Mouse (Mus musculus) hindbrain, embryonic 13.5 days (tissue): ENCODE results near the gene Paip2b. TPM values are rescaled to one million over a fixed set of nuclear protein-coding genes. Genes with fewer than 3 reads are reported as not detected.

ENCODE experiments used
- ATAC-seq: fragments of 200-750 bp; cut with Nextera tagmentation; 2 replicates; pipeline ENCODE4 v1.8.0; 2017; ENCODE audit warnings: moderate TSS enrichment; ENCODE audit not compliant: low FRiP score
- H3K27ac ChIP-seq: fragments of 300-500 bp; sonication (generic); 2 replicates; pipeline ENCODE4 v1.5.1; 2015; ENCODE audit warnings: inconsistent platforms, mild to moderate bottlenecking, moderate library complexity
- H3K27me3 ChIP-seq: fragments of 300-500 bp; sonication (generic); 2 replicates; pipeline ENCODE4 v1.6.1; 2015; ENCODE audit warnings: mild to moderate bottlenecking, inconsistent platforms
- H3K36me3 ChIP-seq: fragments of 300-500 bp; sonication (generic); 2 replicates; pipeline ENCODE4 v1.6.1; 2015; ENCODE audit warnings: mild to moderate bottlenecking, inconsistent platforms
- H3K4me1 ChIP-seq: fragments of 300-500 bp; sonication (generic); replicated peaks from 2 replicates; pipeline ENCODE4 v1.6.1; 2015; ENCODE audit warnings: inconsistent platforms
- H3K4me2 ChIP-seq: fragments of 300-500 bp; sonication (generic); 2 replicates; pipeline ENCODE4 v1.6.1; 2015; ENCODE audit warnings: inconsistent platforms, mild to moderate bottlenecking, moderate library complexity
- H3K4me3 ChIP-seq: fragments of 300-500 bp; sonication (generic); 2 replicates; pipeline ENCODE4 v1.5.1; 2015; ENCODE audit warnings: mild to moderate bottlenecking, inconsistent platforms
- H3K9ac ChIP-seq: fragments of 300-500 bp; sonication (generic); 2 replicates; pipeline ENCODE4 v1.6.1; 2015; ENCODE audit warnings: mild to moderate bottlenecking, inconsistent platforms
- H3K9me3 ChIP-seq: fragments of 300-500 bp; sonication (generic); 2 replicates; pipeline ENCODE4 v1.6.1; 2016; ENCODE audit warnings: inconsistent platforms
- WGBS: fragments of 180-500 bp; shearing (Covaris S2); methylation state at CpG from one replicate; pipeline ENCODE4 v1.1.7; 2015; 5-methylcytosine and 5-hydroxymethylcytosine counted together
- polyA plus RNA-seq: library from polyadenylated mRNA; unstranded; fragments of >200 nt; fragmentation: Nextera tagmentation; extraction: Ambion mirVana; gene quantifications from 2 replicates; pipeline ENCODE4 v1.2.1, GENCODE M21; 2015

Gene Paip2b
- polyA plus RNA-seq: 25.3 and 27.8 TPM in 2 replicates

DNA sequence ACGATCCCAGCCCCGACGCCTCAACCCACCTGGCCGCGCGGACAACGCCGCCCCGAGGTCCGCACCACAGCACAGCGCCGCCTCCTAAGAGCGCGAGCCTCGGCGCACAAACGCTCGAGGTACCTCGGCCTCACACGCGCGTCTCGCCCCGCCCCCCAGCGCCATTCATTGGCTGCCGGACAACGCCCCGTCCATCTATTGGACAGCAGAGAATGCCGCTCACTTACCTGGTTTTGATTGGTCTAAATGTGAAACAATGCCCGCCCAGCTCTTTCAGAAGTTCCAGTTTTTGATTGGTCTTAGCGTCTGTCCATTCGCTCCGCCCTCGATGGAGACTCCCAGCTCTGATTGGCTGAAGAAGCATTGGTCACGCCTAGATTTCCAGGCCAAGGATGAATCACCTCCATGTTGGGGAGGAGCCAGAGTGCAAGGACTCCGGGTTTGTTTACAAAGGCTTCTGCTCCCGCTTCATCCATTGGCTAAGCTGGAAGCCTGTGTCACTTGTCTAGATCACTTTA lies at the start of gene Paip2b:
Paip2b (minus strand) TSS at position 136 of the 518 bp plus-strand sequence.
- WGBS: under 1% methylated on average over 37 of the region's 37 CpGs
- H3K4me2 ChIP-seq: peak within 1 kb of the TSS; percentile 62
- H3K27me3 ChIP-seq: no peaks in the 10 kb centered on the region
- peak within 1 kb of the TSS; percentile 80 for H3K9ac ChIP-seq
- no peaks in the 10 kb centered on the region for H3K36me3 ChIP-seq
- peak within 1 kb of the TSS; percentile 93 for H3K27ac ChIP-seq
- no peaks in the 10 kb centered on the region for H3K9me3 ChIP-seq
- H3K4me3 ChIP-seq: peak within 1 kb of the TSS; percentile 72
- peak; percentile 99 for ATAC-seq
- H3K4me1 ChIP-seq: peaks cover 19% of the 10 kb centered on the region

DNA sequence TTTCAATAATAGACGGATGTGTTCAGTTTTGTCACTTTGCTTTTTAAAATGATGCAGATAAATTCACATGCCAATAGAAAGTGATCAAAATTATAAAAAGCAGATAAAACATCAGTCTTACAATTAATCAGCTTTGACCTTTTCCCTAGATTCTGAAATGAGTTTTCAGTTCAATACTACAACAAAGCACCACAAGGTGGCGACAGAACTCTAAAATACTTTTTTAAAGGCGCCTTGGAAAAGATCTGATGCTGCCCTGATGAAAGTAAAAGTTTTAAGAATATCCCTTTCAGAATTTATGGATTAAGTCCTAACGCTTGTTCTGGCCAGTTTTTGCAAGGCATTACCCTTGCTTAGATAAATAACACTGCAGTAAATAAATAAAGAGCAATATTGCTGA lies 48.3 kb upstream of the Paip2b start:
- no peak for ATAC-seq
- Histone ChIP-seq H3K4me3 (0 out of 2 replicates have a peak overlapping the region, but pooled peaks have one; percentile 7), H3K27ac (no peak overlapping the region), H3K9me3 (no peaks in the 10 kb centered on the region), H3K27me3 (no peaks in the 10 kb centered on the region), H3K36me3 (no peaks in the 10 kb centered on the region), H3K9ac (no peak overlapping the region), H3K4me1 (no peaks in the 10 kb centered on the region), H3K4me2 (peak overlapping the region; percentile 29; the same call in 1 of the 2 replicates)
- 1% methylated on average over 4 of the region's 4 CpGs for WGBS

DNA sequence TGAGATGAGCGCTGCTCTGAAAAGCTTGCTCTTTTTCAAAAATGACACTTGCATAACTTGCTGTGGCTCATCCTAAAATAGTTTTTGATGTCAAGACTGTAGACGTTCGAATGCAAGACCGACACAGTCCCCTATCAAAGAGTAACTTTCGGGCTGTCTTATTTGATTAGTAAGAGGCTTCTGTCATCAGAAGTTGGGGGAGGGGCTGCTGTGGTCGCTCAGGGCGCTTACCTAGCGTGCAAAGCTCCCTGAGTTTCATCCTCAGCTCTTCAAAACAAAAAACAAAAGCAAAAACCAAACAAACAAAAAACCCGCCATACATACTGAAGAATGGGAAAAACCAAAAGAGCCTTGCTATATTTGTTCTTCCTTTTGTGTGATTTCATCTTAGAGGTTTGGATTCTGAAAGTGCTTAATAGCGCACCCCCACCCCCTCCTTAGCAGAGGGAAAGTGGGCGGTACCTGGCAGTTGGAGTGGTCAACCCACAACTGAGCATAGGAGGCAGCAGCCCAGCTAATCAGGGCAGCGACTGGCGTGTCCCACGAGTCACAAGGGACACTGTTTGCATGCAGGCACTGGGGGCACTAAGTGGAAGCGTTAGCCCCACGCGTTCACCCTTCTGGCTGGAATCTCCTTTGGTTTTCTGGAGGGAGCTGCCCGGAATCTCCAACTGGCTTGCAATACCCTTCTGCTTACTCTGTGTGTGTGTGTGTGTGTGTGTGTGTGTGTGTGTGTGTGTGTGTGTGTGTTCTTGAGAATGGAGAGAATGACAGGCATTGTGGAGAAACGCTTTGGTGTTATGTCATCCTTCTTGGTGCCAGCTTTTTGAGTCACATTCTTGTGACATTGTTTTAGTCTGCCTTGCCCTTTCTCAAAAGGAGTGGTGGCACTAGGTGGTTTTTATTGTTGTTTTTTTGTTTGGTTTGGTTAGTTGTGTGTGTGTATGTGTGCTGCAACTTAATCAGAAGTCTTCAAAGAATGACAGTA lies 36.4 kb upstream of the Paip2b start:
- Histone ChIP-seq H3K27ac (peak overlapping the region; percentile 55; the same call in 1 of the 2 replicates), H3K9me3 (no peaks in the 10 kb centered on the region), H3K27me3 (peaks cover 13% of the 10 kb centered on the region), H3K4me1 (peaks cover 11% of the 10 kb centered on the region), H3K4me3 (peak overlapping the region; percentile 68), H3K36me3 (no peaks in the 10 kb centered on the region), H3K9ac (peak overlapping the region; percentile 70), H3K4me2 (peak overlapping the region; percentile 98)
- no peak for ATAC-seq
- WGBS: 2% methylated on average over 19 of the region's 19 CpGs

DNA sequence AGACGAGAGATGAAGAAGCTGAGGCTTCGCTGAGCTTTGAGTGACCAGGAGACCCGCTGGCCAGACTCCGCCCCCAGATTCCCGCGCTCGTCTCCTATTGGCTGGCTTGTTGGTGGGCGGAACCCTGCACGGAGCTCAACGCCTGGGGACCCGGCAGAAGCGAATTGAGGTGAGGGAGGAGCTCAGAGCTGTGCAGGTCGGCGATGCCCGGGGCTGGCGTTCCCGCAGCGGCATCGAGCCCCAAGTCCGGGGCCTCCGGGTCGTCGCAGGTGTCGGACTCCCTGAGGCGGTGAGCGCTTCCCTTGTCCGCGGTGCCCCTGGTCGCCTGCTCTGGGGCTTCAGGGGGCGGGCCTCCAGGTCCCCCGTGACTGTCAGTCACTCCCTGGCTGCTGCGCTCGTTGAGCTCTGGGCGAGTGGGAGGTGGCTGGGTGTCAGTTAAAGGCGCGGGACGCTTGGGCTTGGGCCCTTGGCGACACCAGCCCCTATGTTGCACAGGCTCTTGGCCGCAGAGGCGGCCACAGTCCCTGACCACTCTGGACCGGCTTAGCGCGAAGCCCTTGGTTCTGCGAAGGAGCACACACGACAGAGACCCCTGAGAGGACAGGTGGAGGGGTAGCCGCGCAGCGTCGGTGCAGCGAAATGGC lies 35.5 kb upstream of the Paip2b start, which contains the start of gene Zfp638:
Zfp638 (plus strand) TSS at position 156 of the 644 bp plus-strand sequence.
- Histone ChIP-seq H3K27me3 (peaks cover 13% of the 10 kb centered on the region), H3K9ac (peak within 1 kb of the TSS; percentile 70), H3K4me1 (peaks cover 11% of the 10 kb centered on the region), H3K36me3 (no peaks in the 10 kb centered on the region), H3K9me3 (no peaks in the 10 kb centered on the region), H3K4me3 (peak within 1 kb of the TSS; percentile 68), H3K27ac (peak within 1 kb of the TSS; percentile 55), H3K4me2 (peak within 1 kb of the TSS; percentile 98)
- peak; percentile 98 for ATAC-seq
- WGBS: under 1% methylated on average over 46 of the region's 50 CpGs

DNA sequence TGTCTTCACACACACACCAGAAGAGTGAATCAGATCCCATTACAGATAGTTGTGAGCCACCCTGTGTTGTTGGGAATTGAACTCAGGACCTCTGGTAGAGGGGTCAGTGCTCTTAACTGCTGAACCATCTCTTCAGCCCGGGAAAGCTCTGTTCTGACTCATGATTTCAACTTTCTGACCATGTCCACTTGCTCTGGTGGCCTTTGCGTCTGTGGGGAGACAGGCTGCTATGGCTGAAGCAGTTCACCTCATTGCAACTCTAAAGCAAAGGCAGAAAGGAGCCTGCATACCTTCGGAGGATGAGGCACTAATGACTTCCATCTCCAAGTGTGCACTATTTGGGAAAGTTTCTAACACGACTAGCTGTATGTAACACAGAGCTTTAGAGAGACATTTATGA lies 34.9 kb upstream of the Paip2b start:
- Histone ChIP-seq H3K9me3 (no peaks in the 10 kb centered on the region), H3K4me1 (peaks cover 11% of the 10 kb centered on the region), H3K4me3 (peak overlapping the region; percentile 68), H3K27me3 (peaks cover 11% of the 10 kb centered on the region), H3K9ac (no peak overlapping the region), H3K27ac (no peak overlapping the region), H3K36me3 (no peaks in the 10 kb centered on the region), H3K4me2 (peak overlapping the region; percentile 98)
- peak; percentile 16 for ATAC-seq
- 46% methylated on average over 4 of the region's 4 CpGs for WGBS

DNA sequence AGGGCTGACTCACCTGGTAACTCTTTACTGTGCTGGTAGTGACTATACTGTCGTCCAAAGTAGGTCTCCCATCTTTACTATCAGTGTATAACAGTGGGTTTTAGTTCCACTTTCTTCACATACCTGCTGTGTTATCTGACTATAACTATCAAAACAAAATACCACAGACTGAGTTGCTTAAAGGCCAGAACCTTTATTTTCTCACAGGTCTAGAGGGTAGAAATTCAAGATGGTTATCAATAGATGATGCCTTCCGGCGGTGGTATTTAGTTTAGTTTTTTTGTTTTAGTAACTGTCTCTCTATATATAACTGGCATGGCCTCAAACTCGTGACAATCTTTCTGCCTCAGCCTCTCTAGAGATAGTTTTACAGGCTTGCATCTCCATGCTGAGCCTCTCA lies 32.0 kb upstream of the Paip2b start:
- 74% methylated on average over 4 of the region's 4 CpGs for WGBS
- no peak for ATAC-seq
- H3K27me3 ChIP-seq: 0 out of 2 replicates have a peak, but pooled peaks cover 6% of the 10 kb centered on the region
- H3K9me3 ChIP-seq: no peaks in the 10 kb centered on the region
- no peaks in the 10 kb centered on the region for H3K36me3 ChIP-seq
- no peak overlapping the region for H3K4me2 ChIP-seq
- H3K27ac ChIP-seq: no peak overlapping the region
- H3K4me1 ChIP-seq: peaks cover 11% of the 10 kb centered on the region
- no peak overlapping the region for H3K4me3 ChIP-seq
- no peak overlapping the region for H3K9ac ChIP-seq

DNA sequence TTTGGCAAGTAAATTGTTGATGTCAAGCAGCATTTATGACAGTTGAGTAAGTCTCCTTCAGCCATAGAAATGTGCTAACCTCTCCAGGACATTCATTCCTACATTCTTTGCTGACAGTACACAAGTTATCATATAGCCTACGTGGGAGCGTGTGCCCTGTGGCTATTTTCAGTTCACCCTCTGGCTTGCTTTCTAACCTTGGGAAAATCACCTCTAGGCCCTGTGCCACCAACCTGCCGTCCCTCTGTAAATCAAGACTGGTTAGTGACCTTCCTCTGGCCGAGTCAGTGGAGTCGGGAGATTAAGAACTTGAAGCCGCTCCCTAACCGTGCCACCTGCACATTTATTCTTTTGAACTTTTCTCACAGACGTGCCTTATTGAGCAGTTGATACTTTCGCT lies 28.5 kb upstream of the Paip2b start:
- H3K4me3 ChIP-seq: no peak overlapping the region
- 91% methylated on average over 9 of the region's 9 CpGs for WGBS
- ATAC-seq: no peak
- no peaks in the 10 kb centered on the region for H3K27me3 ChIP-seq
- no peaks in the 10 kb centered on the region; the same call in 1 of the 2 replicates for H3K4me1 ChIP-seq
- H3K4me2 ChIP-seq: no peak overlapping the region
- H3K9me3 ChIP-seq: no peaks in the 10 kb centered on the region
- no peak overlapping the region for H3K27ac ChIP-seq
- H3K9ac ChIP-seq: no peak overlapping the region
- H3K36me3 ChIP-seq: no peaks in the 10 kb centered on the region

DNA sequence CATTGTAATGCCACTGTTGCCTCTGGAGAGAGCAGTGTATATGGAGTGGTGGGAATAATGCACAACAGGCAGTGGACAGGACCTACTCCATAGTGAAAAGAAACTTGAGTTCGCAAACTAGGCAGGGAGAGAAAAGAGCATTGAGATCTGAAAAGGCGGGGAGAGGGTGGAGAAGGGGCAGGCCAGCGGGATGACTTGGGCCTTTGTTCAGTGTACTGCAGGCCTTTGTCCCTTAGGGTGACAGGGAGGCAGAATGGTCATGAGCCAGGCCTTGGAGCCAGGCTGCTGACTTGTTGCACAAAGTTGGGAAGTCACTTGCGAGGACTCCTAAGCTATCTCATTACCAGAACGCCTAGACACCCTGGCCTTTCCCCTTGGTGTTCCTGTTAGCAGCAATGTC lies 25.9 kb upstream of the Paip2b start:
- H3K9me3 ChIP-seq: no peaks in the 10 kb centered on the region
- no peak overlapping the region for H3K4me3 ChIP-seq
- no peak overlapping the region for H3K4me2 ChIP-seq
- WGBS: 31% methylated on average over 5 of the region's 5 CpGs
- no peak overlapping the region for H3K27ac ChIP-seq
- H3K4me1 ChIP-seq: no peaks in the 10 kb centered on the region; the same call in 1 of the 2 replicates
- H3K9ac ChIP-seq: no peak overlapping the region
- no peak for ATAC-seq
- no peaks in the 10 kb centered on the region for H3K27me3 ChIP-seq
- no peaks in the 10 kb centered on the region for H3K36me3 ChIP-seq

DNA sequence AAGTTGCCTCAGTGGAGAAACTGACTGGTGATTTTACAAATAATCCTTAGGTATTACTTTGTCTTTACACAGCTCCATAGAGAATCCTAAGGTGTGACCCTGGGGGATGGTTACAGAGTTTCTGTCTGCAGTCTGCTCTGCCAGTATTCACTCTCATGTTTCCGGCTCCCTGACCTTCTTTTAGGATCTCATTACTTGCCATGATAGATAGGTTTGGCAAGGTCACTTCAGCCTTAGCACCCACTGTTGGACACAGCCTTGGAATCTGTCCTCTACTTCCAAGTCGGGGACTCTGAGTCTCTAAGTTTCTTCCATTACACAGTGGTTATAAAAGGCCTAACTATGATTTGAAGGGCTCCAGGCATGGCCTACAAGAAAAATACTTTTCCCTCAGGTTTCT lies 17.9 kb upstream of the Paip2b start:
- no peak for ATAC-seq
- Histone ChIP-seq H3K4me2 (no peak overlapping the region), H3K27ac (no peak overlapping the region), H3K9ac (no peak overlapping the region), H3K4me1 (no peaks in the 10 kb centered on the region), H3K4me3 (no peak overlapping the region), H3K9me3 (no peaks in the 10 kb centered on the region), H3K27me3 (no peaks in the 10 kb centered on the region), H3K36me3 (no peaks in the 10 kb centered on the region)
- WGBS: 84% methylated on average over 2 of the region's 2 CpGs

DNA sequence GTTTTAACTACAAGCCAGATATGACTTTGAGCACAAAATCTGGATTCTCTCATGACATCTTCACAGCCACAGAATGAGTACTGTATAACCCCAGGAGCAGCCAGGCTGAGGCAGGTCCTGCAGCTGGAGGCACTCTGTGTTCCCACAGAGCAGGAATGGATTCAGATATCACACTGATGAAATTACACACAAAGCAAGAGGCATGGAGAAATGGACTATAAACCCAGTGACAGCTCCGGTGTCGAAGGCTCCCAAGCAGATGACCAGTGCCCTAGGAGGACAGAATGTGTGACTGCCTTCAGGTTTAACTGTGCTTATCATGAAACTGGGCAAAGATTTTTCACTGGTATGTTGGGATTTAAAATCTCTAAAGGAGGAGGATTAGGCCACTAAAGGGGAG lies 14.6 kb upstream of the Paip2b start:
- Histone ChIP-seq H3K36me3 (no peaks in the 10 kb centered on the region), H3K9ac (no peak overlapping the region), H3K27me3 (no peaks in the 10 kb centered on the region), H3K4me3 (no peak overlapping the region), H3K4me2 (no peak overlapping the region), H3K9me3 (no peaks in the 10 kb centered on the region), H3K4me1 (no peaks in the 10 kb centered on the region), H3K27ac (no peak overlapping the region)
- WGBS: 91% methylated on average over 2 of the region's 2 CpGs
- no peak for ATAC-seq

DNA sequence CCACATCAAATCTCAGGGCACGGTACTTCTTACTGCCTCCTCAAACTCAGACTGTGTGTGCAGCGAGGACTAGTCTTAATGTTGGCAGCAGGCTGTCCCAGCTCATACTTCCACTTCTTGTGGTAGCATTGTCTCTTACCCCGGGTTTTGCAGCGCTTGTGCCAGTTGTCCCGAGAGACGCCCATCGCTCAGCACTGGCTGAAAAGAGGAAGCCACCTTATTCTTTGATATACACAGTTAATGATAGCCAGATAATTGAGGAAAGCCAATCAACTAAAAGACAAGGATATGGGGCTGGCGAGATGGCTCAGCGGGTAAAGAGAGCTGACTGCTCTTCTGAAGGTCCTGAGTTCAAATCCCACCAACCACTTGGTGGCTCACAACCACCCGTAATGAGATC lies 13.4 kb upstream of the Paip2b start:
- WGBS: 89% methylated on average over 10 of the region's 10 CpGs
- Histone ChIP-seq H3K36me3 (no peaks in the 10 kb centered on the region), H3K27ac (no peak overlapping the region), H3K4me1 (no peaks in the 10 kb centered on the region), H3K4me2 (no peak overlapping the region), H3K4me3 (no peak overlapping the region), H3K9ac (no peak overlapping the region), H3K9me3 (no peaks in the 10 kb centered on the region), H3K27me3 (no peaks in the 10 kb centered on the region)
- no peak for ATAC-seq

DNA sequence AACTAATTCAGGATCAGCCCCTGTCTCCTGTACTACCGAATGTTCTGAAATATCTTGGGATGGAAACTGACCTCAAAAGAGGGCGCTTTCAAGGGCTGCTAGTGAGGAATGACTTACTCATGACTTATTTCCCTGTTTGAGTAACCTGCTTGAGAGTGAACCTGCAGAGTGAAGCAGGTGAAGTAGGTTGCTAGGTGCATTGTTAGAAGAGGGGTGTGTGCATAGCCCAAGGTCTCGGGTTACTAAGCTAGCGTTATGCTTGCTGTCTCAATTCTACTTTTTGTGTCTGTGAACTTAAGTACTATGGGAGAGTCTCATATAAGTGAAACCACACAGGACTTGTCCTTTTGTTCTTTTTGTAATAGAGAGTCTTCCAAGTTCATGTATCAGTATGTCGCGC lies 8.5 kb upstream of the Paip2b start:
- Histone ChIP-seq H3K36me3 (no peaks in the 10 kb centered on the region), H3K9ac (no peak overlapping the region), H3K4me1 (no peaks in the 10 kb centered on the region), H3K9me3 (no peaks in the 10 kb centered on the region), H3K4me3 (no peak overlapping the region), H3K4me2 (no peak overlapping the region), H3K27me3 (no peaks in the 10 kb centered on the region), H3K27ac (no peak overlapping the region)
- ATAC-seq: no peak
- WGBS: 89% methylated on average over 6 of the region's 6 CpGs
